Mouse (Mus musculus): Measurements from ENCODE around the gene Slc24a4.
"Not testable (repeated sequence)": the region's sequence is repeated elsewhere in the genome, so short reads cannot be mapped to it uniquely, and the experiment has no call there.

The Slc24a4 gene

GRCm38 (mm10) chr12:102166691-102167261 is 38.2 kb downstream of the Slc24a4 start:
- no peak for DNase-seq (ENCODE audit: low spot score)

DNA sequence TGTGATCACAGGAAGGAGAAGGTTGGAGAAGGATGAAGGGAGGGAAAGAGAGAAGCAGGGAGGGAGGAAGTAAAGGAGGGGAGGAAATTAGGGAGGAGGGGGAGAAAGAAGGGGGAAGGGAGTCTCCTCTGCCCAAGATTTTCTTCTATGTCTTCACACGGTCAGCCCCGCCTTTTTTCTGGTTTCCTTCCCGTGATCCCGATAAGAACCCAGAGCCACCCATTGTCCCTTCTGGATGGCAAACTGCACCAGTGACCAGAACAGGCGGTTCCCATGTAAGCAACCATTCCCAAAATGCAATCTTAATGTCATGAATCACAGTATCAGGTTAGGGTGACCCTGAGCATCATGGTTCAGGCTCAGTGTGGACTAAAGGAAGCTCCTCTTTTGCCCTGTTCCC is 38.8 kb downstream of the Slc24a4 start:
- DNase-seq (ENCODE audit: low spot score) = no peak

- no peak for DNase-seq (ENCODE audit: low spot score)
These were observed 44.2 kb downstream of the Slc24a4 start for GRCm38 (mm10) chr12:102172746-102173145.

DNA sequence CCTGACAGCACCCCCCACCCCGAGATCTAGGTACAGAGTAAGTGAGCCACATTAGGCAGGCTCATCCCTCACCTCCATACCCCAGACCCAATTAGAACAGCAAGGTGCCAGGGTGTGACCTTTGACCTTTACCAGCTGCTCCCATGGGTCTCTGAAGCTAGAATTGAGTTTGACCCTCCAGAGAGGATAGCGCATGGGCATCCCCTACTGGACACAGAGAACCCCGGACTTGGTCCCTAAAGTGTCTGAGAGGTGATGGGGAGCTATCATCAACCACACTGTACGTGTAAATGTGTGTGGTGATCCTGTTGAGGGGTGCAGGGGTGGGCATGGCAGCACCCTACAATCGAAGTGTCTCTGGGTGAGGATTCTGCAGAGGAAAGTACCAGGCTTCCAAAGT is 44.8 kb downstream of the Slc24a4 start:
- no peak for DNase-seq (ENCODE audit: low spot score)

DNA sequence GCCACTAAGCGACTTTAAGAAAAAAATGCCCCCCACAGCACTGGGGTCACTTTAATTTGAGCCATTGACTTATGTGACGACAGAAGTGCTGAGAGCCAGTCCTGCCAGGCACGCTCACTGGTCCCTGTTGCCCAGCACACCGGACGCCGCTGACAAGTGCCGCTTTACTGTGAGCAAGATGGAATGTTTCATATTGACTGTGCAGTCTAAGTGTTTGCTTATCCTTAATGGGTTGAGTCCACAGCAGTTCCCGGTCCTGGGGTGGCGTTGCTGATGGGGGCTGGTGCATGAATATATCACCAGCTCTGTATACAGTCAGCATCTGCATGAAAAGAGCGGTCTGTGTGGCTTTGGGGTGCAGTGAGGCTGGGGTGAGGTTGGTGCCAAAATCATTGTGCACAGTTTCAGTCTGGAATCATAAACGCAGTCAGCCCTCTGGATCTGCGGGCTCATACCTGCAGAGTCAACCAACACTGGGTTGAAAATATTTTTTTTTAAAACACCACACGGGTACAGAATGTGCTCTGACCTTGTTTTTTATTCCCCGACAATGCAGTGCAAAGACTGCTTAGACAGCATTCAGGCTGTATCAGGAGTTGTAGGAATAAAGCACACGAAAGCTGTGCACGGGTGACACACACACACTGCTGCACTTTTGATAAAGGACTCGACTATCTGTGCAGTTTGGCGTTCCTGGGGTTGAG is 52.0 kb downstream of the Slc24a4 start:
- DNase-seq (ENCODE audit: low spot score) = no peak

DNA sequence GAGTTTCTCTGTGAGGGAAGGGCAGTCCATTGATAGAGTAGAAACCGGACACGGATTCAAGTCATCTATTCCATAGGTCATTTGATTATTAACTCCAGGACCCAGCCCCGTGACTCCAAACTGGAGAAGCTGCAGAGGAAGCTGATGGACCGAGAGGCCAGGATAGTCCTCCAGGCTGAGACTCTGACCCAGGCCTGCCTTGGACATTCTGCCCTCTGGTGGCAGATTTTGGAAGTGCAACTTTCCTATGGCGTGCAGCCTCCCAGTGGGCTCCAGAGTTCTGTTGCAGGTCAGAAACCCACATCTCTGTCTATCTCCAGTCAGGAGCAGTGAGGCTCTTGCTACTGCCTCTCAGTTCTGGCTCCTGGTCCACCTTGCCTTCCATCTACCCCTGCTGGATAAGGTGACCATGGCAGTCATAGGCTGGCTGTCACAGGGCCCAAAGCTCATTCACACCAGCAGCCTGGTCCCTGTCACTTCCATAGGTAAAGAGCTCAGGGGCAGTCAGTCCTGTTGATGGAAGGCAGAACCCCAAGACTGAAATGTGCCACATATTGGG is 53.3 kb downstream of the Slc24a4 start:
- DNase-seq (ENCODE audit: low spot score) = peak; percentile 62

GRCm38 (mm10) chr12:102182621-102183020 is 54.1 kb downstream of the Slc24a4 start:
- no peak for DNase-seq (ENCODE audit: low spot score)

DNA sequence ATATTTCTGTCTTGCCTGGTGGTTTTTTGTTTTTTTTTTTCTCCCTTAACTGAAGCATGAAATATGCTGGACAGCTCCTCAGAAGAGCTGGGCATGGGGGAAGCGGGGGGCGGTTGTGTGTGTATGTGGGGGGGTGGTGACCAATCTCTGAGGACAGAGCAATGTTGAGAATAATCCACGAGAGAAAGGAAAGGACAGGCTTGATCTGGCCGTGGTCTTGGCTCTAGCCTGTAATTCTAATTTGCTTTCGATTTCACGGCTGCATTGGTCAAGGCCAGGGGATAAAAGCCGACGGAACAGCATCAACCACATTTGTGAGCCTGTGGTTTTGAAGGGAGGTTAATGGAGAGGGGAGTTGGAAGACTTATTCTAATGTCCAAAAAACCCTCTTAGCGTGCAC is 54.7 kb downstream of the Slc24a4 start:
- DNase-seq (ENCODE audit: low spot score) = no peak

GRCm38 (mm10) chr12:102190820-102191219 is 62.3 kb downstream of the Slc24a4 start:
- DNase-seq (ENCODE audit: low spot score) = no peak

GRCm38 (mm10) chr12:102201516-102201915 is 73.0 kb downstream of the Slc24a4 start:
- no peak for DNase-seq (ENCODE audit: low spot score)

GRCm38 (mm10) chr12:102202901-102203300 is 74.4 kb downstream of the Slc24a4 start:
- DNase-seq (ENCODE audit: low spot score) = peak; percentile 28

DNA sequence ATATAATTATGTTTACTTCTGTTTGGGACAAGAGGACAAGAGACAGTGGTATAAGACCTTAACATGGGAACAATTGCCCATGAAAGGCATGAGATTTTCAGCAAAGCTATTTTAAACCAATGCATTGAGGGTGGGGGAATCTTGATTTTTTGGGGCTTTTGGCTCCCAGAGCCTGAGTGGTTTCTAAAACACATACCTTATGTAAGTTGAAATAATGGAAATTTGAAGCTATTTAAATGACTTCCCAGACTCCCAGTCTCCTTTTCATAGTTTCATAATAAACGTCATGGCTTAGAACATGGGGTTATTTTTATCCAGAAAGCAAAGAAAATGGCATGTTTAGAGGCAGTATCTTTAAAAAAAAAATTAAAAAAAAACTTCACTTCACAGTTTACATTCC is 77.9 kb downstream of the Slc24a4 start:
- no peak for DNase-seq (ENCODE audit: low spot score)

GRCm38 (mm10) chr12:102207245-102207644 is 78.7 kb downstream of the Slc24a4 start:
- DNase-seq (ENCODE audit: low spot score) = no peak

- DNase-seq (ENCODE audit: low spot score) = no peak
These were observed 82.3 kb downstream of the Slc24a4 start for GRCm38 (mm10) chr12:102210801-102211200.

DNA sequence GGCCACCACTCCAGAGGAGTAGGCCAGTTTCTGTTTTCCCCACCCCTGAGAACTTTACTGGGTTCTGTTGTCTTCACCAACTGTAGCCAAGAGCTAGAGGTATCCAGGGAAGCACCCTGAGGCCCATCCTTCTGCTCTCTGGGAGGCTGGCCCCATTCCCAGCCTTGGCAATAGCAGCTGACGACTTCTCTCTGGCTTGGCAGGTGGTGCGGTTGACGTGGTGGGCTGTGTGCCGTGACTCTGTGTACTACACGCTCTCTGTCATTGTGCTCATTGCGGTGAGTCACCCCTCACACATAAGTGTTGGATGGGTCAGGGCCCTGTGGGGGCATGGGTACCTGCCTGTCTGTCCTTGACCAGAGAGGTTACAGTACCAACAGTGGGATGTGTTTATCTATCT is 94.9 kb downstream of the Slc24a4 start:
- DNase-seq (ENCODE audit: low spot score) = no peak

- not testable (repeated sequence) for DNase-seq (ENCODE audit: low spot score)
These were observed 95.6 kb downstream of the Slc24a4 start for GRCm38 (mm10) chr12:102224112-102224511.

DNA sequence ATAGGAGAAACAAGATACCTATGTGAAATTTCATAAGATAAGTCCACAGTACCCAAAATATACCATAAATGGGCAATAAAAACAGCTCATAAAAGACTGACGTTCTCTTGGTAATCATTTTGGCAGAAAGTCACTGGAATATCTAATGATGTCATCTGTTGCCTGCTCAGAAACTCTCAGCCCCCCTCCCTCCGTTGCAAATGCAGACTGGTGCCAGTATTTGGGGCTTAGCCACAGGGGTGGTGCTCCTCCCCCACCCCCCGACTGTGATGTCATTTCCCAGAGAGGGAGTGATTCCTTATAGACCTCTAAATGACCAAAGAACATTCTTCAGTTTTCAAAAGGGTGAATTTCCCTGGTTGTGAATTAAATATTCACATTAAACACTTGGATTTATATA is 96.6 kb downstream of the Slc24a4 start:
- DNase-seq (ENCODE audit: low spot score) = no peak

DNA sequence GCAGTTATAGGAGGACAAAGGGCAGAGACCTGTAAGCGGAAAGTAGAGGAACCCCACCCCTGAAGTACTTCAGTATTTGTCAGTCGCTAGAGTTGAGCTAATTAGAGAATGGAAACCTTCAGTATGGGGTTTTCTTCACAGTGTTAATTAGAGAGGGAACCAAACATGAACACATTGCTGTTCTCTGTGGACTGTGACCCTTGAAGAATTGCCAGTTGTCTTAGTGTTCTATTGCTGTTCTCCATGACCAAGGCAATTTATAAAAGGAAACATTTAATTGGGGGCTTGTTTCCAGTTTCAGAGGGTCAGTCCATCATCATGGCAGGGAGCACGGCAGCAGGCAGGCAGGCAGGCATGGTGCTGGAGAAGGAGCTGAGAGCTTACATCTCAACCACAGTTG is 107.0 kb downstream of the Slc24a4 start:
- DNase-seq (ENCODE audit: low spot score) = no peak

- DNase-seq (ENCODE audit: low spot score) = no peak
These were observed 107.8 kb downstream of the Slc24a4 start for GRCm38 (mm10) chr12:102236317-102236716.

GRCm38 (mm10) chr12:102242076-102242722 is 113.7 kb downstream of the Slc24a4 start:
- no peak for DNase-seq (ENCODE audit: low spot score)

DNA sequence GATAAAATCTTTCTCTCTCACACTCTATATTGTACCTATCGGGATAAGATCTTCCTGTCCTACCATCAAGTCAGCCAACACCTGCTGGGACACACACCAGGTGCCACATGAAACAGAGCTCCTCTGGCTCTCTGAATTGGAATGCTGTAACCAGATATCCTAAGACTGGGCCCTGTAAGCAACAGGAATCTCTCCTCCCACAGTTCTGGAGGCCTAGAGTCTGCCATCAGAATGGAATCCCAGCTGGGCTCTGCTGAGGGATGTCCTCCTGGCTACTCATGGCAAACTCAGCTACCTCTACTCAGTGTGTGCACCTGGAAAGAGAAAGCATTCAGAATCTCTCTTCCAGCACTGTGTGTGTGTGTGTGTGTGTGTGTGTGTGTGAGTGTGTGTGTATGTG is 115.4 kb downstream of the Slc24a4 start:
- DNase-seq (ENCODE audit: low spot score) = no peak

DNA sequence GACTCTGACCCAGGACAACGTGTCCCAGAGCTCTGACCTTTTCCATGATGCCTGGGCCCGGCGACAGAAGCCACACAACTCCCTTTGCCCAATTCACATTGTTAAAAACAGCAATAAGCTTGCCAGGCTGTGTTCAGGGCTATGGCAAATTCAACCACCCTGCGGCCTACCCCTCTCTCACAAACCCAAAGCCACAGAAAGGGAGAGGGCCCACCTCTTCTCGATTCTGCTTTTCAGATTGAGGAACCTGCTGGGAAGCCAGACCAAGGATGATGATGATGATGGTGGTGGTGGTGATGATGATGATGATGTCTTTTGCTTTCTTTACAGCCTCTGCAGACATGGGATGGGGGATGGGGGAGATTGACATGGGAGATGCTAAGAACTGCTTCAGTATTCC is 117.7 kb downstream of the Slc24a4 start:
- no peak for DNase-seq (ENCODE audit: low spot score)

- no peak for DNase-seq (ENCODE audit: low spot score)
These were observed 119.6 kb downstream of the Slc24a4 start for GRCm38 (mm10) chr12:102248104-102248503.
